Mouse (Mus musculus) hindbrain, embryonic 16.5 days (tissue): ENCODE measurements at regions not wholly inside any gene's neighbourhood (a gene's known extent, or its start where the extent isn't known, plus 50 kb on each side); places are given as distances from the start of the nearest gene placed in this dataset.

Experiments
- ATAC-seq: fragments of 200-750 bp; cut with Nextera tagmentation; 2 replicates; pipeline ENCODE4 v1.8.0; 2017; ENCODE audit warnings: moderate TSS enrichment, moderate library complexity
- H3K27ac ChIP-seq: fragments of 300-500 bp; sonication (generic); 2 replicates; pipeline ENCODE4 v1.5.1; 2014; ENCODE audit warnings: low read depth, mild to moderate bottlenecking, control low read depth, low read length, moderate library complexity
- H3K27me3 ChIP-seq: fragments of 300-500 bp; sonication (generic); replicated peaks from 2 replicates; pipeline ENCODE4 v1.6.1; 2014; ENCODE audit warnings: low read length; ENCODE audit not compliant: control insufficient read depth, insufficient read depth
- H3K36me3 ChIP-seq: fragments of 300-500 bp; sonication (generic); 2 replicates; pipeline ENCODE4 v1.6.1; 2014; ENCODE audit warnings: mild to moderate bottlenecking, low read length, moderate library complexity, mixed read lengths; ENCODE audit not compliant: control insufficient read depth, insufficient read depth
- H3K4me1 ChIP-seq: fragments of 300-500 bp; sonication (generic); 2 replicates; pipeline ENCODE4 v1.6.1; 2014; ENCODE audit warnings: low read depth, low read length; ENCODE audit not compliant: control insufficient read depth, insufficient read depth
- H3K4me2 ChIP-seq: fragments of 300-500 bp; sonication (generic); 2 replicates; pipeline ENCODE4 v1.6.1; 2014; ENCODE audit warnings: mild to moderate bottlenecking, low read length, control low read depth, moderate library complexity
- H3K4me3 ChIP-seq: fragments of 300-500 bp; sonication (generic); 2 replicates; pipeline ENCODE4 v1.5.1; 2014; ENCODE audit warnings: mild to moderate bottlenecking, low read length, control low read depth, moderate library complexity
- H3K9ac ChIP-seq: fragments of 300-500 bp; sonication (generic); 2 replicates; pipeline ENCODE4 v1.6.1; 2014; ENCODE audit warnings: low read depth, mild to moderate bottlenecking, control low read depth, low read length, moderate library complexity
- H3K9me3 ChIP-seq: fragments of 300-500 bp; sonication (generic); 2 replicates; pipeline ENCODE4 v1.6.1; 2014; ENCODE audit warnings: mild to moderate bottlenecking, low read length, moderate library complexity; ENCODE audit not compliant: control insufficient read depth
- WGBS: fragments of 180-500 bp; shearing (Covaris S2); extraction: QIAGEN DNeasy Blood & Tissue Kit; methylation state at CpG from one replicate; pipeline ENCODE4 v1.1.7; 2014; 5-methylcytosine and 5-hydroxymethylcytosine counted together

GRCm38 (mm10) chr17:81169118-81169517 is 104.2 kb upstream of the Thumpd2 start:
- no peaks in the 10 kb centered on the region for H3K36me3 ChIP-seq
- no peak overlapping the region for H3K4me2 ChIP-seq
- H3K27ac ChIP-seq: no peak overlapping the region
- H3K4me1 ChIP-seq: no peaks in the 10 kb centered on the region
- no peaks in the 10 kb centered on the region for H3K9me3 ChIP-seq
- H3K9ac ChIP-seq: no peak overlapping the region
- H3K27me3 ChIP-seq: no peaks in the 10 kb centered on the region
- 67% methylated on average over 5 of the region's 5 CpGs for WGBS
- ATAC-seq: no peak
- no peak overlapping the region for H3K4me3 ChIP-seq

DNA sequence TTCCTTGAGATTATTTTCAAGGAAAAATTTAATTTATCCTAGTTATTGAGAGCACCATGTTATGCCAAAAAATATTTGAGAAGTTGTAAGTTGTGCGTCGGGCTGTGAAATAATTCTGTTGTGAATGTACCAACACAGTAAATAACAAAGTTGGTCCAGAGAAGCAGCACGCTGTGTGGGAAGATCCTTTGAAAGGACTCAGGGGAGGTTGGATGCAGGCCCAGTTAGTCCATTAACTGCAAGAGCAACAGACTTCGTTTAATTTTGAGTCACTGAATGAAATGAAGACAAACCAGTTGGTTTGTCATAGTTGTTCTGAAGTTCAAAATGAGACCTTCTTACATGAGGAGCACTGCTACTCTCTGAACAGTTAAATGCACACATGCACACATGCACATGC is 85.8 kb upstream of the Thumpd2 start:
- no peaks in the 10 kb centered on the region for H3K36me3 ChIP-seq
- no peak overlapping the region for H3K4me2 ChIP-seq
- H3K4me1 ChIP-seq: no peaks in the 10 kb centered on the region
- H3K27ac ChIP-seq: no peak overlapping the region
- H3K27me3 ChIP-seq: no peaks in the 10 kb centered on the region
- H3K9ac ChIP-seq: no peak overlapping the region
- 74% methylated on average over 4 of the region's 4 CpGs for WGBS
- H3K4me3 ChIP-seq: no peak overlapping the region
- H3K9me3 ChIP-seq: no peaks in the 10 kb centered on the region
- no peak for ATAC-seq

GRCm38 (mm10) chr17:81134702-81135101 is 69.8 kb upstream of the Thumpd2 start:
- Histone ChIP-seq H3K4me1 (no peaks in the 10 kb centered on the region), H3K4me3 (no peak overlapping the region), H3K27me3 (no peaks in the 10 kb centered on the region), H3K36me3 (no peaks in the 10 kb centered on the region), H3K4me2 (no peak overlapping the region; the same call in 1 of the 2 replicates), H3K9me3 (no peaks in the 10 kb centered on the region), H3K9ac (no peak overlapping the region), H3K27ac (no peak overlapping the region)
- ATAC-seq: no peak
- 72% methylated on average over 6 of the region's 6 CpGs for WGBS

DNA sequence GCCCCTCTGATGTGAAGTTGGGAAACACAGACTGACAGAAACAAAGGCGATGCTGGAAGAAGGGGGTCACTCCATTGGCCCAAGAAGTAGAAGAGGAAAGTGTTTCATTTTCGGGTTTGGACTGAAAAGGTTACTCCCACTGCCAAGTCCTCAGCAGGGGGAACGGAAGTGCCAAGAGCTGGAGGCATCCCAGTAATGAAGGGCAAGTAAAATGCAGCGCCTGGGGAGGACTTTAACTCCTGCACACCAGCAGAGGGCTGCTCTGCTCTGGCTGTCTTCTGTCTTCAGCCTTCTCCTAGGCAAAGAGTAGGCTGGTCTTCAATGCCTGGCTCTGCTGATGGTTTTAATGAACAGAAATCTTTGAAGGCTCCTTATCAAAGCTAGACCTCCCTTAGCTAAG is 68.3 kb upstream of the Thumpd2 start:
- no peak overlapping the region for H3K4me3 ChIP-seq
- no peaks in the 10 kb centered on the region for H3K4me1 ChIP-seq
- WGBS: 51% methylated on average over 4 of the region's 4 CpGs
- no peak overlapping the region for H3K4me2 ChIP-seq
- no peak overlapping the region for H3K27ac ChIP-seq
- H3K27me3 ChIP-seq: no peaks in the 10 kb centered on the region
- ATAC-seq: peak; percentile 52; the same call in 1 of the 2 replicates
- no peak overlapping the region for H3K9ac ChIP-seq
- H3K36me3 ChIP-seq: no peaks in the 10 kb centered on the region
- H3K9me3 ChIP-seq: no peaks in the 10 kb centered on the region
